Mouse (Mus musculus) mature B cell (primary cell): ENCODE results near the gene Maf.

Experiments used
- in situ Hi-C: fragments of 300-500 bp; cut with MboI; formaldehyde crosslinking; loops from 2 replicates; pipeline ENCODE4 v1.14.3; 2019

Maf gene

DNA sequence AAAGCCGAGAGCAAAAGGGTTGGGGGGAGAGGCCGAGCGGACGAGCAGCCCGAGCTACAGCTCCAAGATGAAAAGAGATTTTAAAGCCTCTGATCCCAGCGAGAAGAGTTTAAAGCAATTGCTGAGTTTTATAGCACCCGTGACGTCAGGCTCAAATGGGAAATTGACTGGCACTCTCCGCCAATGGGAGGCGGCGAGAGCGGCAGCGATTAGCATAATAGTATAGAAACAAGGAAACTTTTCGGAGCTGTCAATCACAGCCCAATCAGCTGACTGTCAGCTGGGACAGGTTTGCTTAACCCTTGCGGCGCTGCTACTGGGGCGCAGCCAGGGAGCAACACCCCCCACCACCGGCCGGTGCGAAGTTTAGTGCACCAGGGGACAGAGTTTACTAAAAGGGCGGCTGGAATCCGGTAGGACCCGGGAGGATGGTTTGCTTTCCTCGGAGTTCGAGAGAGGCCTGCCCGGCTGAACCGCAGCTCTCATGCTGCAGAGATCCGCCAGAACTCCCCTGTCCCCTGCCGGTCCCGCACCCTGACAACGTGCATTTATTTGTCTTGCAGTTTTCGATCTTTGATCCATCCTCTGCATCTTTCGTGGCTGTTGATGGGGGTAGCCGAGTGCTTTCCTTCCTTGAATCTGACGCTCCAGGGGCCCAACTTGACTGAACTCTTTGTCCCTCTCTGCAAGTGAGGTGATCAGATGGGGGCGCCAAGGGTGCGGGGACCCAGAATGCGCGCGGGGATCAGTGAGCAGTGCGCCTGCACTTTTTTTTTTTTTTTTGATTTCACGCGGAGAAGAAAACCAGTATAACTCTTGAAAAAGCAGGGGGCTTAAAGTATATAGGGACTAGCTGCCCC, at the start of gene Maf:
Gene Maf (minus strand): TSS at position 64 of the 860 bp plus-strand sequence.
- in situ Hi-C loops: loop anchor here (10.0 to 25.0 kb wide), 2 partner anchors 293 to 896 kb away; no protein-coding TSS in a partner anchor

GRCm38 (mm10) chr8:115756965-115757364, 49.4 kb upstream of the Maf start:
- in situ Hi-C loops: no loop called here

- in situ Hi-C loops: no loop called here
Measured at GRCm38 (mm10) chr8:115756027-115756426, 48.4 kb upstream of the Maf start.

GRCm38 (mm10) chr8:115754694-115755093, 47.1 kb upstream of the Maf start:
- in situ Hi-C loops: no loop called here

DNA sequence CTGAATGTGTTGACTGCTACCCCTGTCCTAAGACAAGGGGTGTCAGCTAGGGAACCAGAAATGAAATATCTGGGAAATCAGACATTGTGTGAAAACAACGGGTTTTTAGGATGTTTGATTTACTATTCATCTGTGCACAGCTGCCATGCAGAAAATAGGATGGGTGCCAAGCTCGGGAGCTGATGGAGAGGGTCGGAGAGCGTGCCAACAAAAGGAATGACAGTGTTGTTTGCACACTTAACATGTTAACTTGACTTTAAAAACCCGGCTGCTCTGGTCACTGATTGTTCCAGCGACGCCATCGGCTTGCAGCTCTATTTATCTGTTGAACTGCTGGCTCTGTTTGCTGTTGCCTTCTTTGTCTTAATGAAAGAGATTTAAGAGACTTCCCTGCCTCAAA, 46.2 kb upstream of the Maf start:
- in situ Hi-C loops: no loop called here

DNA sequence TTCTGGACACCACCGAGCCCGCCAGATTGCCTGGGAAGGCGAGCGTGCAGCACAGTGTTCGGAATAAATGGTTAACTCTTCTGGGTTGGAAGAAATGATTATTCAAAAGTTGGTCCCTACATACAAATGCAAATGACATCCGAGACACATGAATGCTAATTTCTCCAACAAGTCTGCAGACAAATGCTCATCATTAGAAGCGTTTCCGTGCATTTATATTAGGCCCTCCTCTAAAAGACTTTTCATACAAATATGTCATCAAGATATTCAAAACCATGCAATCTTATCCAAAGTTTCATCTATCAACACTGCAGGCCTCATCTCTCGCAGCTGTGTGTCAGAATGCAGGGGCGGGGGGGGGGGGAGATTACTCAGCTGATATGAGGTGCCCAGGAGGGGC, 39.8 kb upstream of the Maf start:
- in situ Hi-C loops: no loop called here

DNA sequence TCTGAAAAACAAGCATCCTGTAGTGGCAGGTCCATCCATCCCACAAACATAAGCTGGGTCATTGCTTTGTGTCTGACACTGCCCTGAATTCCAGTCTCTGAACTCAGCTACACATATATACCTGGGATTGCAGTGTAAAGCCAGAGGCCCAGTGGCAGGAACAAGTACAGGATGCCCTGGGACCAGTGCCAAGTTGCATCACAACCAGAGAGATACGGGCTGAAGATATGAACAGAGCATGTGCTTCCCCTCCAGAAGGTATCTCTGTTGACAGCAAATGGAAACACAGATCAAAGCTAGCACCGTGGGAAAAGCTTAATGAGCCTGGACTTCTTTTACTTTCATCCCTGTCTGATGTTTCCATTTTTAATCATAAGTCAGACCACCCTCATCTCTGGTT, 38.1 kb upstream of the Maf start:
- in situ Hi-C loops: no loop called here

GRCm38 (mm10) chr8:115743441-115743840, 35.8 kb upstream of the Maf start:
- in situ Hi-C loops: no loop called here

- in situ Hi-C loops: no loop called here
Measured at GRCm38 (mm10) chr8:115742646-115743045, 35.1 kb upstream of the Maf start.

- in situ Hi-C loops: no loop called here
Measured at GRCm38 (mm10) chr8:115741964-115742363, 34.4 kb upstream of the Maf start.

- in situ Hi-C loops: no loop called here
Measured at GRCm38 (mm10) chr8:115739756-115740155, 32.2 kb upstream of the Maf start.

DNA sequence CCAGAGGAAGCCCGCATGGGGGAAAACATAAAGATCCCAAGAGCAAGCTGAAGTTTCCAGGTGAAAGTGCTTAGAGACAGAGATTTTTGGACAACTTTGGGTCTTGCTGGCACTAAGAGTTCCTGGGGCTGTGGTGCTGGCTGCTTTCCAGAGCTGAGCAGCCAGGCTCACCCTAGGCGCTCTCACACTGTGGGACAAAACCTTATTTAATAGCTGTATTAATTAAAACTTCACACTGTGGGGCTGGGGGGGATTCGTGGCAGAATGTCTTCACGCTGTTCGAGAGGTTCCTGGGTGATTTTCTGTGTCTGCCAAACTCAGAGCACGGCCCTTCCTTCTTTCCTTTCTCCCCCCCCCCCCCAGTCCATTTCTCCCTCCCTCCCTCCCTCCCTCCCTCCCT, 24.8 kb upstream of the Maf start:
- in situ Hi-C loops: no loop called here

DNA sequence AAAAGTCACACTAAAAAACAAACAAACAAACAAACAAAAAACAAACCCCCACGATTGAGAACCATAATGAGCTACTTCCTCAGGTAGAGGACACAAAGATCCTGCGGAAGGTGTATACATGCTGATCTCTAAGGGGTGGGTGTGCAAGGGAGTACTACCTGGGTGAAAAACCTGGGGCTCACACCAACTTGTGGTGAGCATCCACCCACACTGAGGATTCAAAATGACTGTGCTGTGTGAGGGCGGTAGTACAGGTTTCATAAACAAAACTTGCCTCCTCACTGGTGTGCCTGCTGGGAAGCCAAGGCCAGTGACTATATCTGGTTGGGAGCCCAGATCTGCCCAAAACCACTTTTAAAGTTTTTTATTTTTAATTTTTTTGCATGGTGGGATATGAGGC, 19.2 kb upstream of the Maf start:
- in situ Hi-C loops: no loop called here

GRCm38 (mm10) chr8:115726231-115726630, 18.6 kb upstream of the Maf start:
- in situ Hi-C loops: no loop called here

GRCm38 (mm10) chr8:115719126-115719525, 11.5 kb upstream of the Maf start:
- in situ Hi-C loops: loop anchor here (10.0 to 25.0 kb wide), 2 partner anchors 624 to 907 kb away; no protein-coding TSS in a partner anchor

DNA sequence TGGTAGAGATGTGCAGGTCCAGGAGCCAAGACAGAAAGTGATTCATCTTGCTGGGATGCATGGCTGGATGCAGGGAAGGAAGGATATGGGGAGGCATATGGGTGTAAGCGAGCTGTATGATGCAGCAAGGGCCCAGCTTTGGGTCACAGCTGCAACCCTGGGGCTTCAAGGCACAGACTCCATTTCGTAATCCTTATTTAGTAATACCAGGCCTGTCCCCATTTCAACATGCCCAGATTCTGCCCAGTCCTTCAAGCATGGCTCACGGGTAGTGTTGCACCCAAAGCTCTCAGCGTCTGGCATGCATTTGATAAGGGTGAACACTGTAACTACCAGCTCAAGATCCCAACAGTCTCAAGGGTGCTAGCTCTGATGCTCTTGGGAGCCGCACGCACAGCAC, 11.0 kb upstream of the Maf start:
- in situ Hi-C loops: loop anchor here (10.0 to 25.0 kb wide), 2 partner anchors 624 to 906 kb away; no protein-coding TSS in a partner anchor

GRCm38 (mm10) chr8:115715262-115715661, 7.7 kb upstream of the Maf start:
- in situ Hi-C loops: loop anchor here (10.0 to 25.0 kb wide), 2 partner anchors 620 to 903 kb away; no protein-coding TSS in a partner anchor

- in situ Hi-C loops: loop anchor here (10.0 to 25.0 kb wide), 2 partner anchors 616 to 899 kb away; no protein-coding TSS in a partner anchor
Measured at GRCm38 (mm10) chr8:115711106-115711505, 3.5 kb upstream of the Maf start.

- in situ Hi-C loops: loop anchor here (10.0 to 25.0 kb wide), 3 partner anchors 295 to 898 kb away; no protein-coding TSS in a partner anchor
Measured at GRCm38 (mm10) chr8:115709931-115710330, 2.3 kb upstream of the Maf start.

GRCm38 (mm10) chr8:115708936-115709780, 1.6 kb upstream of the Maf start:
- in situ Hi-C loops: loop anchor here (10.0 to 25.0 kb wide), 2 partner anchors 294 to 897 kb away; no protein-coding TSS in a partner anchor

DNA sequence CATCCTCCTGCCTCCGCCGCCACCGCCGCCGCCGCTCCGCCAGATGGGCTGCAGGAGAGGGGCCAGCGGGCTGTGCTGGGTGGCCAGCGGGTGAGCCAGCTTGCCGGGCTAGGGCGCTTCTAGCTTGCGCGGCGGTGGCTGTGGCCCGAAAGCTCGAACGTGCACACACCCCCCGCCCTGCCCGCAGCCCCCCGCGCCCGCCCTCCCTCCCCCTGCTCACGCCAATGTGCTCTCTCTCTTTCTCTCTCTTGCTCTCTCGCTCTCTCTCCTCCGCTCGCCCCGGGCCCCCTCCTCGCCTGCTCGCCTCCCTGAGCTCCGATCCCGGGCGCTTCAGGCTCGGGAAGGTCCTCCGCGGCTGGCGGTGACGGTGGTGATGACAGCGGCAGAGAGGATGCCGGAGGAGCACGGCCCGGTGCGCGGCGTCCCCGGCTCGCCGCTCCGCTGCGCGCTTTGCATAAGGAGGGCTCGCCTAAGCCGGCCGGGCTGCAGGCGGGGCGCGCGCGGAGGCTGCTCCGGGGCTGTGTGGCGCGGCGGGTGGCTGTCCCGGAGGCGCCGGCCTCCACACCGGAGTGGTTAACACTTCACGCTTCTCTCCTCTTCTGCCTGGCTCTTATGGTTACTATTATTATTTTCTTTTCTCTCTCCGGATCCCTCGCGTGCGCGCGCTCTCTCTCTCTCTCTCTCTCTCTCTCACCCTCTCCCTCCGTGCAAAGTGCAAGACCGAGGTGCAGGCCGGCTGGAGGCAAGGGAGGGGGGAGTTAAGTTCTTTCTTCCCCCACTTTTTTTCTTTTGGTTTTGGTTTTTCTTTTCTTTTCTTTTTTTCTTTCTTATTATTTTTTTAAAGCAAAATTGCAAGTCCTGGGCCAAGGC, 498 bp downstream of the Maf start:
- in situ Hi-C loops: loop anchor here (10.0 to 25.0 kb wide), 2 partner anchors 292 to 895 kb away; no protein-coding TSS in a partner anchor
